Mouse (Mus musculus) adrenal gland, postnatal 10 days (tissue): Measurements from ENCODE around the gene Pias3. TPM values are rescaled to one million over a fixed set of nuclear protein-coding genes. Genes with fewer than 3 reads are reported as not detected.
"Not testable (repeated sequence)": the region's sequence is repeated elsewhere in the genome, so short reads cannot be mapped to it uniquely, and the experiment has no call there.

Experiments used
- DNase-seq: peaks from one replicate; pipeline ENCODE4 v3.0.0; 2021; ENCODE audit warnings: mixed read lengths
- total RNA-seq, 2 experiments: library from RNA; stranded (reverse); gene quantifications; 2 replicates each; pipeline ENCODE4 v1.2.3; 2021

The Pias3 gene
- total RNA-seq, 2 experiments from 2014 or later = 22.0 to 32.0 TPM

DNA sequence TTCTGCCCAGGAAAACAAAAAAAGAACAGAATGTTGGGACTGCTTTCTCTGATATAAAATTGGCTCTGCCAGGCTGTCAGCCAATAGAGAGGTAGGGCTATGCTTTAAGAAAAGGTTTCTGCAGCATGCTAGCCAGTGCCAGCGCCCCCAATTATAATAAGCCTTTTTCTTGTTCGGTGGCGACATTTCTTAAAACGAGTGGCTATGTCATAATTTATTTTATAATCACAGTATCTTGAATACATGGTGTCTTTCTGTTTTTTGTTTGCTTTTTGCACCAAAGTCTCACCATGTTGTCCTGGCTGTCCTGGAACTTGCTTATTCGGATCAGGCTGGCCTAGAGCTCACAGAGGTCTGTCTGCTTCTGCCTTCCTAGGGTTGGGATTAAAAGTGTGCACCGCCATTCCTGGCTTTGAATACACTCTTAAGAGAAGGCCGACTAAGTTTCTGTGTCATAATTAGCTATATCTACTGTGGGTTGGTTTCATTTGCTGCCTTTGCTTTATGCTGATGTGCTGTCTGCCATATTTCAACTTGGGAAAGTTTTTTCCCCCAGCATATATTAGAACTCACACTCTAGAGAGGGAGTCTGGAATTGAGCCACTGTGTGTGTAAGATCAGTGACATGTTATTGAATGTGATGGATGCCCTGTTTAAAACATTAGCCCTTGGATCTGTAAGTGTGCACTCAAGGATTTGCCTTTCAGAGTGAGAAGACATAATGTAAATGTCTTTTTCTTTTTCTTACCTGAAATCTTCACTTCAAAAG lies 32.6 kb downstream of the Pias3 start:
- no peak for DNase-seq

- DNase-seq = no peak
Measured at GRCm38 (mm10) chr3:96729403-96729784, 33.2 kb downstream of the Pias3 start.

- DNase-seq = no peak
Measured at GRCm38 (mm10) chr3:96730785-96731184, 34.6 kb downstream of the Pias3 start.

DNA sequence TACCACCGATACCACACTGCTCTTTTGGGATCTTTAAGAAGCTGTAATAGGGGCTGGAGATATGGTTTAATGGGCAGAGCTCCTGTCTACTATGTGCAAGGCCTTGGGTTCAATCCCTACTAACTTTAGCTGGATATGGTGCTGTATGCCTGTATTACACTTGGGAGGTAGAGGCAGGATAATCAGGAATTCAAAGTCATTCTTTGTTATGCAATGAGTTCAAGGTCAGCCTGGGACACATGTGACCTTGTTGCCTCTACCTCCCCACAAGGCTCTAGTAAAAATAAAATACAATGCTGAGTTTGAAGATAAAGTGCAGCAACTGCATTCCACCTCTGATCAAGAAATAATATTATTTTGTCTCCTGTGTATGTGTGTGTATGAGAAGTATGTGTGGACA lies 37.8 kb downstream of the Pias3 start:
- DNase-seq = no peak

- DNase-seq = no peak
Measured at GRCm38 (mm10) chr3:96735200-96735599, 39.0 kb downstream of the Pias3 start.

DNA sequence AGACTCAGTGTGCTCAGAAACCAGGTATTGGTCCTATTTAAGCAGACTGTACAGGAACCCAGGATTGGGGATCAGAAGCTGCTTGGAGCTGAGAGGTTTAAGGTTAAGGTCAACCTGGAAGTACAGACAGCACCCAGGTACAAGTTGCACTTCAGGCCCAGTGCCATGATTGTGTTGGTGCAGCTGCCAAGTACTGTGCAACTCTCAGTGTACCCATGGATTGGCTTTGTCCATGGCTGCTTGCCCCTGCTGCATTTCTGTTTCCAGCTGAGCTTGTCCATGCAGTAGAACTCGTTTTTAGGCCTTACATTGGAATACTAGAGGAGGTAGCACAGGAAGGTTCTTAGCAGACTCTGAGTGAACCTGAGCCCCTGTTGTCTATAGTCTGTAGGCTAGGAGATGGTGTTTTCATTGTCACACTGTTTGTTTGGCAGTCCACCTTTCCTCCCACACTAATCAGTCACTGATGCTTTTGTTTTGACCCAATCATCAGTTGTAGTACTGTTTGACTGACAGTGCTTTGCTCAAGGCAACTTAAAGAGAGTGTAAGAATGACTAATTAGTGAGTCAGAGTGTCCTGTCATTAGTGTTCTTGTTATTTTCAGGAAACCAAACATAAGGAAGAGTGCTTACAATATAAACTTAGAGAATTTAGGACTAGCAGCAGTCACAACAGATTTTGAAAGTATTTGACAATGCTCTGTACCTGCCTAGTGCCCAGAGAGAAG lies 41.0 kb downstream of the Pias3 start:
- peak; percentile 44 for DNase-seq

GRCm38 (mm10) chr3:96737995-96738394 lies 41.8 kb downstream of the Pias3 start:
- no peak for DNase-seq

- not testable (repeated sequence) for DNase-seq
Measured at GRCm38 (mm10) chr3:96740279-96740678, 44.1 kb downstream of the Pias3 start.

DNA sequence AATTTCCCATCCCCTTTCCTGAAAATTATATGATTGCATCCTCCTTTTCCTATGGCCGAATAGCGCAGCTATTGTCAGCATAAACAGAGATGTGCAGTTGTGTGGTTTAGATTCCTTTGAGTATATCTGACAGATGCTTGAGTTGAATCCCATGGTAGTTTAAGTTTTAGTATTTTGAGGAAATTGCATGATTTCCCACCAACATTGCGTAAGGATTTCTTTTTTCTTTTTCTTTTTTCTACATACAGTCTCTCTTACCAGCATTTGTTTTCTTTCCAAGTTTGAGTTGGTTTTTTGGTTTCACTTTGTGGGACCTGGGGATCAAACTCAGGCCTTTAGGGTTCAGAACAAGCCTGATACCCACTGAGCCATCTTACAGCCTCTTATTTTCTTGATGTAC lies 48.2 kb downstream of the Pias3 start:
- no peak for DNase-seq

GRCm38 (mm10) chr3:96746829-96747228 lies 50.6 kb downstream of the Pias3 start:
- no peak for DNase-seq

Other genes starting within 250 kb of the Pias3 start
- gene BC107364, start 244.1 kb upstream of the Pias3 start, total RNA-seq = not detected
- gene Hfe2, start 171.2 kb upstream of the Pias3 start, total RNA-seq = 10 to 100 TPM; 14.0 to 29.6 TPM
- gene Txnip, start 138.4 kb upstream of the Pias3 start, total RNA-seq = 100 to 1,000 TPM; 601 to 945 TPM
- under 1 TPM in 1 of 2 experiments, not detected in 1; 0.61 TPM for gene Gm16253, start 119.4 kb upstream of the Pias3 start, total RNA-seq
- 10 to 100 TPM; 29.3 to 34.3 TPM for gene Polr3gl, start 102.2 kb upstream of the Pias3 start, total RNA-seq
- under 1 TPM; 0.54 to 0.55 TPM for gene Ankrd34a, start 99.7 kb upstream of the Pias3 start, total RNA-seq
- gene Lix1l, start 95.2 kb upstream of the Pias3 start, total RNA-seq = 10 to 100 TPM; 33.3 to 42.6 TPM
- 10 to 100 TPM; 68.8 to 72.9 TPM for gene Rbm8a, start 66.5 kb upstream of the Pias3 start, total RNA-seq
- 10 to 100 TPM; 46.7 to 48.4 TPM for gene Pex11b, start 61.0 kb upstream of the Pias3 start, total RNA-seq
- under 1 TPM; 0.24 to 0.33 TPM for gene Gm42957, start 60.9 kb upstream of the Pias3 start, total RNA-seq
- gene Itga10, start 50.8 kb upstream of the Pias3 start, total RNA-seq = 1 to 10 TPM; 1.8 to 2.0 TPM
- 1 to 10 TPM; 1.5 to 1.9 TPM for gene Ankrd35, start 26.3 kb upstream of the Pias3 start, total RNA-seq
- 1 to 10 TPM; 3.1 to 5.3 TPM for gene Nudt17, start 12.2 kb downstream of the Pias3 start, total RNA-seq
- gene Polr3c, start 31.2 kb downstream of the Pias3 start, total RNA-seq = 10 to 100 TPM; 28.0 to 32.7 TPM
- gene Rnf115, start 31.3 kb downstream of the Pias3 start, total RNA-seq = 10 to 100 TPM; 34.1 to 35.7 TPM
- gene Pdzk1, start 132.9 kb downstream of the Pias3 start, total RNA-seq = 1 to 10 TPM; 4.9 to 9.1 TPM
- gene Cd160, start 133.0 kb downstream of the Pias3 start, total RNA-seq = under 1 TPM; 0.27 to 0.39 TPM
- gene Gja5, start 208.3 kb downstream of the Pias3 start, total RNA-seq = 1 to 10 TPM; 3.9 to 4.4 TPM
- 10 to 100 TPM; 27.7 to 31.2 TPM for gene Gpr89, start 209.0 kb downstream of the Pias3 start, total RNA-seq
- not detected for gene Gja8, start 229.6 kb downstream of the Pias3 start, total RNA-seq